Mouse (Mus musculus): ENCODE measurements at regions not wholly inside any gene's neighbourhood (a gene's known extent, or its start where the extent isn't known, plus 50 kb on each side); places are given as distances from the start of the nearest gene placed in this dataset.

DNA sequence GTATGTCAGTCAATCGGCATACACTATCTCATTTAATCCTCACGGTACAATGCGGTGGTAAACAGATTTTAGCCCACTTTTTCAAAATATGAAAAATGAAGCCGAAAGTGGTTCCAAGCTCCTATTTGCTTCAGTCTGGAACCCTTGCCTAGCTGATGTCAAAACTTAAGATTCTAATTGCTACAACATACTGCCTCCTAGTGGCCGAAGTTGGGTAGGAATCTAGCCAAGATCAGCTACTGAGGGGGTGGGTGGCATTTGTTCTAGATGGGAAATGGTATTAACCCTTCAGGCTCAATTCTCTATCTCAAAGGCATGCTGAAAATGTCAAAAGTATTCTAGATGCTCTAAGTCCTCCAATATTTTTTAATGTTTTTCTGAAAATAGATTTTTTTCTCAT lies 360.3 kb upstream of the Fign start:
- TF ChIP-seq CTCF (conservative IDR thresholded peaks at IDR 0.05 in 1 of 2, IDR thresholded peaks at IDR 0.05 in 1 of 2; ENCODE audit: low read depth in 2 of 2, low read length in 2 of 2) (peak in 1 of 2 experiments; percentile 47; a peak in 2 of 4 replicates), POLR2A (IDR thresholded peaks at IDR 0.05; ENCODE audit: low read depth, low read length) (no peak), CHD1 (IDR thresholded peaks at IDR 0.05; ENCODE audit: low read depth, low read length) (no peak), EP300 (IDR thresholded peaks at IDR 0.05; ENCODE audit: low read length) (no peak), RAD21 (IDR thresholded peaks at IDR 0.05; ENCODE audit: low read depth, low read length) (peak; percentile 29), POLR2AphosphoS2 (IDR thresholded peaks at IDR 0.05; ENCODE audit: low read depth, low read length) (no peak), MEF2A (IDR thresholded peaks at IDR 0.05; ENCODE audit: borderline replicate concordance, low read depth, low read length) (no peak), ZC3H11A (IDR thresholded peaks at IDR 0.05; ENCODE audit: low read depth, low read length) (no peak), KAT2A (IDR thresholded peaks at IDR 0.05; ENCODE audit: insufficient replicate concordance, low read length) (no peak), USF1 (IDR thresholded peaks at IDR 0.05; ENCODE audit: low read depth, low read length) (no peak), TCF12 (IDR thresholded peaks at IDR 0.05; ENCODE audit: low read depth, low read length) (no peak)

All from CH12.LX (cell line).